Mouse (Mus musculus) frontal cortex, adult 2 months (tissue): ENCODE data around the gene Hoxd1. TPM values are rescaled to one million over a fixed set of nuclear protein-coding genes. Genes with fewer than 3 reads are reported as not detected.

Experiments
- DNase-seq, 2 experiments: peaks; one replicate each; pipeline ENCODE4 v3.0.0; 2022; ENCODE audit warnings: low spot score in 1 of 2; ENCODE audit errors: extremely low spot score in 1 of 2
- polyA plus RNA-seq: library from polyadenylated mRNA; depleted of rRNA; stranded (reverse); fragments of >200 nt; gene quantifications from 2 replicates; pipeline ENCODE4 v1.2.3, GENCODE M21; 2012

Hoxd1 gene
- polyA plus RNA-seq, 1 experiment: 0.08 TPM

GRCm38 (mm10) chr2:74747661-74748141 lies 15.1 kb upstream of the Hoxd1 start:
- no peak for DNase-seq

GRCm38 (mm10) chr2:74748436-74748995 lies 14.3 kb upstream of the Hoxd1 start:
- DNase-seq: no peak

- no peak for DNase-seq
These were observed 13.3 kb upstream of the Hoxd1 start for GRCm38 (mm10) chr2:74749337-74750121.

GRCm38 (mm10) chr2:74750731-74751250 lies 12.0 kb upstream of the Hoxd1 start:
- DNase-seq: no peak

GRCm38 (mm10) chr2:74751861-74752260 lies 10.9 kb upstream of the Hoxd1 start:
- no peak for DNase-seq

- DNase-seq: no peak
These were observed 10.2 kb upstream of the Hoxd1 start for GRCm38 (mm10) chr2:74752431-74753174.

GRCm38 (mm10) chr2:74753175-74753523 lies 9.6 kb upstream of the Hoxd1 start:
- no peak for DNase-seq

GRCm38 (mm10) chr2:74753711-74754110 lies 9.1 kb upstream of the Hoxd1 start:
- DNase-seq: no peak

GRCm38 (mm10) chr2:74760146-74760545 lies 2.6 kb upstream of the Hoxd1 start:
- DNase-seq: no peak

- no peak for DNase-seq
These were observed 839 bp upstream of the Hoxd1 start for GRCm38 (mm10) chr2:74761941-74762340.

- no peak for DNase-seq
These were observed 510 bp downstream of the Hoxd1 start for GRCm38 (mm10) chr2:74763245-74763735.

- no peak for DNase-seq
These were observed 1.2 kb downstream of the Hoxd1 start for GRCm38 (mm10) chr2:74763976-74764375.

- DNase-seq: peak; percentile 25 to 42
These were observed 11.6 kb downstream of the Hoxd1 start for GRCm38 (mm10) chr2:74774359-74774758.

- peak in 1 of 2 experiments; percentile 13 for DNase-seq
These were observed 14.9 kb downstream of the Hoxd1 start for GRCm38 (mm10) chr2:74777536-74778275.

GRCm38 (mm10) chr2:74781386-74781785 lies 18.6 kb downstream of the Hoxd1 start:
- DNase-seq: no peak

GRCm38 (mm10) chr2:74795531-74795930 lies 32.8 kb downstream of the Hoxd1 start:
- DNase-seq: no peak

- no peak for DNase-seq
These were observed 45.7 kb downstream of the Hoxd1 start for GRCm38 (mm10) chr2:74808431-74808830.
